Mouse (Mus musculus): ENCODE measurements around the gene Dnase2b.

Dnase2b gene

GRCm38 (mm10) chr3:146615496-146615895, at the start of gene Dnase2b:
TSS of gene Dnase2b (minus strand) at chr3:146615596.
- in situ Hi-C loops (cut with MboI; ENCODE audit: low pct_unique_long_range_greater_than_20kb in 1 of 2, low sequenced_read_pairs in 2 of 2, unreplicated experiment in 1 of 2): no loop called here

- in situ Hi-C loops (cut with MboI; ENCODE audit: low pct_unique_long_range_greater_than_20kb in 1 of 2, low sequenced_read_pairs in 2 of 2, unreplicated experiment in 1 of 2): no loop called here
Observed at GRCm38 (mm10) chr3:146661907-146662306, 46.5 kb upstream of the Dnase2b start.

- in situ Hi-C loops (cut with MboI; ENCODE audit: low pct_unique_long_range_greater_than_20kb in 1 of 2, low sequenced_read_pairs in 2 of 2, unreplicated experiment in 1 of 2): no loop called here
Observed at GRCm38 (mm10) chr3:146661001-146661400, 45.6 kb upstream of the Dnase2b start.

- in situ Hi-C loops (cut with MboI; ENCODE audit: low pct_unique_long_range_greater_than_20kb in 1 of 2, low sequenced_read_pairs in 2 of 2, unreplicated experiment in 1 of 2): no loop called here
Observed at GRCm38 (mm10) chr3:146659321-146659720, 43.9 kb upstream of the Dnase2b start.

- in situ Hi-C loops (cut with MboI; ENCODE audit: low pct_unique_long_range_greater_than_20kb in 1 of 2, low sequenced_read_pairs in 2 of 2, unreplicated experiment in 1 of 2): no loop called here
Observed at GRCm38 (mm10) chr3:146658061-146658639, 42.8 kb upstream of the Dnase2b start.

- in situ Hi-C loops (cut with MboI; ENCODE audit: low pct_unique_long_range_greater_than_20kb in 1 of 2, low sequenced_read_pairs in 2 of 2, unreplicated experiment in 1 of 2): no loop called here
Observed at GRCm38 (mm10) chr3:146657433-146657832, 42.0 kb upstream of the Dnase2b start.

GRCm38 (mm10) chr3:146655111-146655577, 39.7 kb upstream of the Dnase2b start:
- in situ Hi-C loops (cut with MboI; ENCODE audit: low pct_unique_long_range_greater_than_20kb in 1 of 2, low sequenced_read_pairs in 2 of 2, unreplicated experiment in 1 of 2): no loop called here

GRCm38 (mm10) chr3:146653692-146654091, 38.3 kb upstream of the Dnase2b start:
- in situ Hi-C loops (cut with MboI; ENCODE audit: low pct_unique_long_range_greater_than_20kb in 1 of 2, low sequenced_read_pairs in 2 of 2, unreplicated experiment in 1 of 2): no loop called here

GRCm38 (mm10) chr3:146652431-146652830, 37.0 kb upstream of the Dnase2b start:
- in situ Hi-C loops (cut with MboI; ENCODE audit: low pct_unique_long_range_greater_than_20kb in 1 of 2, low sequenced_read_pairs in 2 of 2, unreplicated experiment in 1 of 2): no loop called here

GRCm38 (mm10) chr3:146651217-146651616, 35.8 kb upstream of the Dnase2b start, which contains the start of gene 4930503B20Rik:
TSS of gene 4930503B20Rik (minus strand) at chr3:146651317.
- in situ Hi-C loops (cut with MboI; ENCODE audit: low pct_unique_long_range_greater_than_20kb in 1 of 2, low sequenced_read_pairs in 2 of 2, unreplicated experiment in 1 of 2): no loop called here

- in situ Hi-C loops (cut with MboI; ENCODE audit: low pct_unique_long_range_greater_than_20kb in 1 of 2, low sequenced_read_pairs in 2 of 2, unreplicated experiment in 1 of 2): no loop called here
Observed at GRCm38 (mm10) chr3:146650716-146651115, 35.3 kb upstream of the Dnase2b start.

GRCm38 (mm10) chr3:146649311-146649894, 34.0 kb upstream of the Dnase2b start:
- in situ Hi-C loops (cut with MboI; ENCODE audit: low pct_unique_long_range_greater_than_20kb in 1 of 2, low sequenced_read_pairs in 2 of 2, unreplicated experiment in 1 of 2): no loop called here

GRCm38 (mm10) chr3:146641818-146642427, 26.5 kb upstream of the Dnase2b start:
- in situ Hi-C loops (cut with MboI; ENCODE audit: low pct_unique_long_range_greater_than_20kb in 1 of 2, low sequenced_read_pairs in 2 of 2, unreplicated experiment in 1 of 2): no loop called here

GRCm38 (mm10) chr3:146632506-146632905, 17.1 kb upstream of the Dnase2b start:
- in situ Hi-C loops (cut with MboI; ENCODE audit: low pct_unique_long_range_greater_than_20kb in 1 of 2, low sequenced_read_pairs in 2 of 2, unreplicated experiment in 1 of 2): no loop called here

GRCm38 (mm10) chr3:146628227-146628982, 13.0 kb upstream of the Dnase2b start:
- in situ Hi-C loops (cut with MboI; ENCODE audit: low pct_unique_long_range_greater_than_20kb in 1 of 2, low sequenced_read_pairs in 2 of 2, unreplicated experiment in 1 of 2): no loop called here

GRCm38 (mm10) chr3:146625766-146626165, 10.4 kb upstream of the Dnase2b start:
- in situ Hi-C loops (cut with MboI; ENCODE audit: low pct_unique_long_range_greater_than_20kb in 1 of 2, low sequenced_read_pairs in 2 of 2, unreplicated experiment in 1 of 2): no loop called here

- in situ Hi-C loops (cut with MboI; ENCODE audit: low pct_unique_long_range_greater_than_20kb in 1 of 2, low sequenced_read_pairs in 2 of 2, unreplicated experiment in 1 of 2): no loop called here
Observed at GRCm38 (mm10) chr3:146621966-146622365, 6.6 kb upstream of the Dnase2b start.

- in situ Hi-C loops (cut with MboI; ENCODE audit: low pct_unique_long_range_greater_than_20kb in 1 of 2, low sequenced_read_pairs in 2 of 2, unreplicated experiment in 1 of 2): no loop called here
Observed at GRCm38 (mm10) chr3:146620555-146621249, 5.3 kb upstream of the Dnase2b start.

GRCm38 (mm10) chr3:146620101-146620500, 4.7 kb upstream of the Dnase2b start:
- in situ Hi-C loops (cut with MboI; ENCODE audit: low pct_unique_long_range_greater_than_20kb in 1 of 2, low sequenced_read_pairs in 2 of 2, unreplicated experiment in 1 of 2): no loop called here
